In the genomic region with DNA sequence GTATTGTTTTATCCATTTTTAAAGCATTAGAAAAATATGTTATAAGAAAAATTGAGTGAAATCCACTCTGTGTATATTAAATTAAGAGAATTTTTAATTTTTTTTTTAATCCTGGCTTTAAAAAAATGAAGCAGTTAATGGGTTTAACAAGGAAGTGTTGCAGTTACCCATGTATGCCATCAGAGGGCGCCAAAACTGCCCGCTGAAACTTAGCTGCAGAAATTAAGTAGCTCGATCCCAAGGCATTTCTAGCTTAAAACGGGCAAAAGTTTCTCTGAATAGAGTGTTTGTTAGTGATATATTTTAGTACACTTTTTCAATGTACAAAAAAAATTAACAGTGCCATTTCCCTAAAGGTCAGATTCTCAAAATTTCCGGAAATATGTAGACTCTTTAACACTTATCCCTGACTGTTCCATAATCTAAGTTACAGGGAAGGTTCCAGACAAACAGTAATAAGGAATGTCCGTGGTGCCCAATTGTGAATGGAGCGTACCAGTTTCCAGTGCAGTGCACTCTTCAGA, we compare ENCODE assay signal across 8 mouse cellular contexts.
A peak's percentile ranks its signal among the peaks of the same experiment; 100 is the strongest.
DNase-seq lines count a peak whose midpoint lies in the region; ATAC-seq and TF ChIP-seq lines count a peak whose summit lies in the region.

No protein-coding gene starts in this region.

- no peak overlapping the region for H3K27ac ChIP-seq in gastrocnemius, adult 2 months
- peak overlapping the region; percentile 9 to 30; a peak in 2 of 4 replicates for H3K27ac ChIP-seq in heart, embryonic 14.5 days (replicated peaks in 1 of 2; ENCODE audit: control insufficient read depth in 1 of 2, insufficient read depth in 1 of 2, low read depth in 2 of 2, low read length in 2 of 2)
- H3K27ac ChIP-seq in stomach, embryonic 16.5 days (ENCODE audit: low read length): no peak overlapping the region

- peak; percentile 42 for DNase-seq in gastrocnemius, adult 2 months
- DNase-seq in gastrocnemius, postnatal 36 days: no peak
- DNase-seq in G1E (ENCODE audit: low spot score): no peak
- peak; percentile 45 to 55 for DNase-seq in cerebellum, postnatal 36 days
- DNase-seq in layer of hippocampus, postnatal 10 days (ENCODE audit: low spot score in 2 of 2): peak; percentile 70 to 77
- DNase-seq in lung, postnatal 25 days (ENCODE audit: low spot score): peak; percentile 46

- H3K4me2 ChIP-seq in heart, embryonic 14.5 days (ENCODE audit: low read length): peak overlapping the region; percentile 73
- H3K4me2 ChIP-seq in stomach, embryonic 16.5 days (ENCODE audit: low read depth, low read length): peak overlapping the region; percentile 39

- no peaks in the 10 kb centered on the region; the same call in 1 of the 2 replicates for H3K4me1 ChIP-seq in G1E (ENCODE audit: insufficient read depth, low read depth, low read length)
- H3K4me1 ChIP-seq in heart, embryonic 14.5 days (ENCODE audit: control insufficient read depth in 2 of 2, insufficient read depth in 2 of 2, low read length in 2 of 2): 0 out of 4 replicates have a peak, but pooled peaks cover 0 to 10% of the 10 kb centered on the region in 2 experiments
- H3K4me1 ChIP-seq in stomach, embryonic 16.5 days (ENCODE audit: control insufficient read depth, insufficient read depth, low read length): no peaks in the 10 kb centered on the region

- H3K9me3 ChIP-seq in G1E (replicated peaks): no peaks in the 10 kb centered on the region
- no peaks in the 10 kb centered on the region for H3K9me3 ChIP-seq in heart, embryonic 14.5 days (ENCODE audit: control insufficient read depth, low read length)
- no peaks in the 10 kb centered on the region for H3K9me3 ChIP-seq in stomach, embryonic 16.5 days (replicated peaks; ENCODE audit: control insufficient read depth, low read length)

- peak; percentile 84 for TF ChIP-seq CTCF in gastrocnemius, adult 2 months (IDR thresholded peaks at IDR 0.05)
- TF ChIP-seq CTCF in G1E (IDR thresholded peaks at IDR 0.05; ENCODE audit: low read depth, low read length): peak; percentile 67

- H3K9ac ChIP-seq in heart, embryonic 14.5 days (ENCODE audit: low read length): peak overlapping the region; percentile 56; the same call in 1 of the 2 replicates
- no peak overlapping the region; the same call in 1 of the 2 replicates for H3K9ac ChIP-seq in stomach, embryonic 16.5 days (ENCODE audit: low read length)

- WGBS in heart, embryonic 14.5 days: 9% methylated on average over 7 of the region's 7 CpGs
- WGBS in stomach, embryonic 16.5 days: 17% methylated on average over 7 of the region's 7 CpGs

- peaks cover 5% of the 10 kb centered on the region; the same call in 1 of the 2 replicates for H3K27me3 ChIP-seq in G1E (ENCODE audit: insufficient read depth, low read length)
- no peaks in the 10 kb centered on the region for H3K27me3 ChIP-seq in heart, embryonic 14.5 days (ENCODE audit: control insufficient read depth, insufficient read depth, low read length)
- H3K27me3 ChIP-seq in stomach, embryonic 16.5 days (ENCODE audit: control insufficient read depth, insufficient read depth, low read length): no peaks in the 10 kb centered on the region

- ATAC-seq in G1E (ENCODE audit: extremely low read depth, insufficient number of reproducible peaks, low FRiP score, poor library complexity, severe bottlenecking): no peak
- ATAC-seq in heart, embryonic 14.5 days (ENCODE audit: insufficient number of reproducible peaks, insufficient read depth, low FRiP score, low read depth): no peak
- no peak for ATAC-seq in stomach, embryonic 16.5 days (ENCODE audit: insufficient read depth, low FRiP score)

- no peaks in the 10 kb centered on the region for H3K36me3 ChIP-seq in G1E (replicated peaks)
- H3K36me3 ChIP-seq in heart, embryonic 14.5 days (ENCODE audit: control insufficient read depth, insufficient read depth, low read length): no peaks in the 10 kb centered on the region
- no peaks in the 10 kb centered on the region for H3K36me3 ChIP-seq in stomach, embryonic 16.5 days (ENCODE audit: control insufficient read depth, insufficient read depth, low read length)

- peak overlapping the region; percentile 58 for H3K4me3 ChIP-seq in gastrocnemius, adult 2 months
- H3K4me3 ChIP-seq in G1E (ENCODE audit: low read depth, low read length): no peak overlapping the region
- peak overlapping the region; percentile 33 to 37 for H3K4me3 ChIP-seq in heart, embryonic 14.5 days (ENCODE audit: control insufficient read depth in 1 of 2, insufficient read depth in 1 of 2, low read depth in 1 of 2, low read length in 2 of 2)
- H3K4me3 ChIP-seq in stomach, embryonic 16.5 days (replicated peaks; ENCODE audit: low read length): 0 out of 2 replicates have a peak overlapping the region, but pooled peaks have one; percentile 14

- intact Hi-C loops in gastrocnemius, adult 2 months (cut with DNase I): loop anchor here (5.0 kb wide), 1 partner anchor 101 kb away; no protein-coding TSS in a partner anchor
- intact Hi-C loops in gastrocnemius, postnatal 36 days (cut with DNase I): loop anchor here (5.0 kb wide), 1 partner anchor 91 kb away; no protein-coding TSS in a partner anchor

Comparison
In these comparisons a context has a peak if more than half of its experiments do, and no peak if none do; other contexts are left out.
1. DNase-seq: peak in gastrocnemius, adult 2 months (single experiment), cerebellum, postnatal 36 days (2 of 2), layer of hippocampus, postnatal 10 days (2 of 2) and lung, postnatal 25 days (single experiment); none in gastrocnemius, postnatal 36 days (0 of 2) and G1E (single experiment).
2. H3K27ac ChIP-seq: peak in heart, embryonic 14.5 days (2 of 2); none in gastrocnemius, adult 2 months (single experiment) and stomach, embryonic 16.5 days (single experiment).